Mouse (Mus musculus): ENCODE measurements at regions not wholly inside any gene's neighbourhood (a gene's known extent, or its start where the extent isn't known, plus 50 kb on each side); places are given as distances from the start of the nearest gene placed in this dataset.

- no peaks in the 10 kb centered on the region for H3K27me3 ChIP-seq (ENCODE audit: control insufficient read depth, insufficient read depth, low read length)
- H3K4me3 ChIP-seq (ENCODE audit: low read depth, low read length), result no peak overlapping the region
- no peak overlapping the region for H3K27ac ChIP-seq (ENCODE audit: low read depth)
- H3K9ac ChIP-seq (replicated peaks; ENCODE audit: low read depth, low read length), result no peak overlapping the region
- H3K9me3 ChIP-seq (replicated peaks; ENCODE audit: control insufficient read depth, low read length), result no peaks in the 10 kb centered on the region
- DNase-seq (ENCODE audit: low spot score) (no peak), ATAC-seq (ENCODE audit: insufficient read depth, low read depth) (no peak)
- TF ChIP-seq EP300 (IDR thresholded peaks at IDR 0.05; ENCODE audit: low read depth) (no peak), CTCF (IDR thresholded peaks at IDR 0.05; ENCODE audit: low read depth) (no peak)
- no peaks in the 10 kb centered on the region for H3K36me3 ChIP-seq (replicated peaks; ENCODE audit: control insufficient read depth, insufficient read depth, low read length)
- no peaks in the 10 kb centered on the region for H3K4me1 ChIP-seq (ENCODE audit: control insufficient read depth, insufficient read depth)
- no peak overlapping the region for H3K4me2 ChIP-seq (ENCODE audit: low read depth, low read length)
- WGBS, result 89% methylated on average over 3 of the region's 3 CpGs
Measured at GRCm38 (mm10) chr3:148321894-148322293, 668.5 kb downstream of the Adgrl2 start.

DNA sequence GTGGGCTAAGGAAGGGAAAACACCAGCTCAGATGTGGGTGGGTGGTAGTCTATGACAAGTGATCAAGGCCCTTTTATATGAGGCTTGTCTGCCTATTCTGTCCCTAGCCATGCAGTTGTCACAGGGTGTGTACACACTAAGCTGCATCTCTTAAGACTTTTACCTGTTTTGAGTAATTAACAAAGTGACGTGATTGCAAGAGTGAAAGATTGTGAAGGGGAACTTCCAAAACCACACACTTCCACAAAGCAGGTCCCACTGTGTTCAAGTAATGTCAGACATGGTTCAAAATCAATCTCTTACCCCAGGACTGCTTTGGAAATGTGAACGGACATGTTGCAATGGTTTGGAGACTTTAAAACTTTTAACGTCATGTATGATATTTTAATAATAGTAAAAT is 674.2 kb downstream of the Adgrl2 start:
- Histone ChIP-seq H3K9me3 (replicated peaks; ENCODE audit: control insufficient read depth, low read length) (no peaks in the 10 kb centered on the region), H3K4me3 (ENCODE audit: low read depth, low read length) (no peak overlapping the region), H3K27me3 (ENCODE audit: control insufficient read depth, insufficient read depth, low read length) (no peaks in the 10 kb centered on the region), H3K36me3 (replicated peaks; ENCODE audit: control insufficient read depth, insufficient read depth, low read length) (no peaks in the 10 kb centered on the region), H3K27ac (ENCODE audit: low read depth) (no peak overlapping the region), H3K4me1 (ENCODE audit: control insufficient read depth, insufficient read depth) (no peaks in the 10 kb centered on the region), H3K9ac (replicated peaks; ENCODE audit: low read depth, low read length) (no peak overlapping the region), H3K4me2 (ENCODE audit: low read depth, low read length) (no peak overlapping the region)
- DNase-seq (ENCODE audit: low spot score) (no peak), ATAC-seq (ENCODE audit: insufficient read depth, low read depth) (no peak)
- TF ChIP-seq CTCF (IDR thresholded peaks at IDR 0.05; ENCODE audit: low read depth), result no peak
- no peak for TF ChIP-seq EP300 (IDR thresholded peaks at IDR 0.05; ENCODE audit: low read depth)
- 86% methylated on average over 3 of the region's 3 CpGs for WGBS

GRCm38 (mm10) chr3:148315286-148315685 is 675.1 kb downstream of the Adgrl2 start:
- H3K27me3 ChIP-seq (ENCODE audit: control insufficient read depth, insufficient read depth, low read length), result no peaks in the 10 kb centered on the region
- H3K4me2 ChIP-seq (ENCODE audit: low read depth, low read length), result no peak overlapping the region
- TF ChIP-seq CTCF (IDR thresholded peaks at IDR 0.05; ENCODE audit: low read depth) (no peak), EP300 (IDR thresholded peaks at IDR 0.05; ENCODE audit: low read depth) (no peak)
- no peaks in the 10 kb centered on the region for H3K4me1 ChIP-seq (ENCODE audit: control insufficient read depth, insufficient read depth)
- 90% methylated on average over 1 of the region's 1 CpGs for WGBS
- H3K9me3 ChIP-seq (replicated peaks; ENCODE audit: control insufficient read depth, low read length), result no peaks in the 10 kb centered on the region
- no peak overlapping the region for H3K9ac ChIP-seq (replicated peaks; ENCODE audit: low read depth, low read length)
- H3K4me3 ChIP-seq (ENCODE audit: low read depth, low read length), result no peak overlapping the region
- no peak overlapping the region for H3K27ac ChIP-seq (ENCODE audit: low read depth)
- DNase-seq (ENCODE audit: low spot score) (no peak), ATAC-seq (ENCODE audit: insufficient read depth, low read depth) (no peak)
- no peaks in the 10 kb centered on the region for H3K36me3 ChIP-seq (replicated peaks; ENCODE audit: control insufficient read depth, insufficient read depth, low read length)

DNA sequence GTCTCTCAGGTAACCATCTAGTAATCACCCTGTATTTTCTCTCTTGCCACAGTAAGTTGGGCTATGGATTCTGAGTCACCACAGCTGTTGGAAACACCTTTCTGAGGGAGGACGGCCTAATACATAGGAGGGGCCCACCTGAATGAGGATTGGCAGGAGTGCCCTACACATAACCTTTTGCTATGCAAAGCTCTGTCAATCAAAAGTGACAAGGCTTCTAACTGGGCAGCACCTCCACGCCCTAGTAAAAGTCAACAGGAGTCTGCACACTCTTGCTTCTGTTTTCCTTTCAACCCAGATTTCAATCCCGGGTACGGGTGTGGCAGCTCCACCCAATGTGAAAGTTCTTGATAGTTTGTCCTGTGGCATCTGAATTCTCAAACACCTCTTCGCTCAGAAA is 694.8 kb downstream of the Adgrl2 start:
- 82% methylated on average over 5 of the region's 5 CpGs for WGBS
- no peak for TF ChIP-seq EP300 (IDR thresholded peaks at IDR 0.05; ENCODE audit: low read depth)
- no peak for TF ChIP-seq CTCF (IDR thresholded peaks at IDR 0.05; ENCODE audit: low read depth)
- Histone ChIP-seq H3K4me3 (ENCODE audit: low read depth, low read length) (no peak overlapping the region), H3K27ac (ENCODE audit: low read depth) (no peak overlapping the region), H3K9me3 (replicated peaks; ENCODE audit: control insufficient read depth, low read length) (no peaks in the 10 kb centered on the region), H3K4me2 (ENCODE audit: low read depth, low read length) (no peak overlapping the region), H3K9ac (replicated peaks; ENCODE audit: low read depth, low read length) (no peak overlapping the region), H3K36me3 (replicated peaks; ENCODE audit: control insufficient read depth, insufficient read depth, low read length) (no peaks in the 10 kb centered on the region), H3K4me1 (ENCODE audit: control insufficient read depth, insufficient read depth) (no peaks in the 10 kb centered on the region), H3K27me3 (ENCODE audit: control insufficient read depth, insufficient read depth, low read length) (no peaks in the 10 kb centered on the region)
- DNase-seq (ENCODE audit: low spot score) (no peak), ATAC-seq (ENCODE audit: insufficient read depth, low read depth) (no peak)

DNA sequence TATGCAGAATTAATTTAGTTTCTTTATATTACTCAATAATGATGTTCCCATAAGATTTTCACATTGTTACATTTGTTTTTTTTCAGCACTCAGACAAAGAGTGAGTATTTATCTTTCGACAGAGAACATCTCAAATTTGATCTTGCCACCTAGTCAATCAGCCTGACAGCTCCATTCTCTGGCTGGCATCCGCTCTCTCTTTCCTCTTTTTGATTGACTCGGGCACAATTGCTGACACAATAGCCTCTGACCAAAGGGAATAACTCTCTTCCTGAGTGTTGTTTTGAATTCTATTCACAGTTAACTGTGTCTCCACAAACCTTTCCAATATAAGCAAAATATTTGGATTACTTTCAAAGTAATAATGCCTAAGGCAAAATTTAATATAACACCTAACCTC is 711.4 kb downstream of the Adgrl2 start:
- Histone ChIP-seq H3K36me3 (replicated peaks; ENCODE audit: control insufficient read depth, insufficient read depth, low read length) (no peaks in the 10 kb centered on the region), H3K27ac (ENCODE audit: low read depth) (no peak overlapping the region), H3K4me3 (ENCODE audit: low read depth, low read length) (no peak overlapping the region), H3K27me3 (ENCODE audit: control insufficient read depth, insufficient read depth, low read length) (no peaks in the 10 kb centered on the region), H3K9ac (replicated peaks; ENCODE audit: low read depth, low read length) (no peak overlapping the region), H3K9me3 (replicated peaks; ENCODE audit: control insufficient read depth, low read length) (no peaks in the 10 kb centered on the region), H3K4me1 (ENCODE audit: control insufficient read depth, insufficient read depth) (no peaks in the 10 kb centered on the region), H3K4me2 (ENCODE audit: low read depth, low read length) (no peak overlapping the region)
- 63% methylated on average over 3 of the region's 3 CpGs for WGBS
- DNase-seq (ENCODE audit: low spot score) (no peak), ATAC-seq (ENCODE audit: insufficient read depth, low read depth) (no peak)
- TF ChIP-seq CTCF (IDR thresholded peaks at IDR 0.05; ENCODE audit: low read depth) (no peak), EP300 (IDR thresholded peaks at IDR 0.05; ENCODE audit: low read depth) (no peak)

DNA sequence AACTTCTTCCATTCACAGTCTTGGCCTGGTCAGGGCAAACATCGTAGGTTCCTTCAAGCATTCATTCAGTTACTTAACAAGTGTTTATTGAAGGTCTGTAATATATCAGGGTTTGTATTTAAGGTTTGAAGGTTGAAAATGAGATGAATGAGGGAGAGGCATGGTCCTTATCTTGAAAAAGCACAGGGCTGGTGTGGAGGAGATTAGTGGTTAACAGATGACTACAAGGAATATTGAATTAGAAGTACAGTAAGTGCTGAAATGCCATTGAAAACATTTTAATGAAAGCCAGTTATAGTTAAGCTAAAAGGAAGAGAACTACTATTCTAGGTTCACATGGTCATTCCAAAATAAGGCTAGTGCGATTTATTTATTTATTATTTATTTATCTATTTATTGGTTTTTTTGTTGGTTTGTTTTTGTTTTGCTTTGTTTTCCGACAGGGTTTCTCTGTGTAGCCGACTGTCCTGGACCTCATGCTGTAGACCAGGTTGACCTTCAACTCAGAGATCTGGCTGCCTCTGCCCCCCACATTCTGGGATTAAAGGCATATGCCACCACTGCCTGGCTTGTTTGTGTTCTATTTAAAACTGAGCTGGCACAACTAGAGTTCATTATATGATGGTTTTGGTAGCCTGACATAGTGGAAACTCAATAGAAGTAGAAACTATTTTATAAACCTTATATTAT is 718.1 kb downstream of the Adgrl2 start:
- DNase-seq (ENCODE audit: low spot score), result no peak
- Histone ChIP-seq H3K27ac (ENCODE audit: low read depth) (no peak overlapping the region), H3K4me2 (ENCODE audit: low read depth, low read length) (no peak overlapping the region), H3K27me3 (ENCODE audit: control insufficient read depth, insufficient read depth, low read length) (no peaks in the 10 kb centered on the region), H3K4me1 (ENCODE audit: control insufficient read depth, insufficient read depth) (no peaks in the 10 kb centered on the region), H3K9ac (replicated peaks; ENCODE audit: low read depth, low read length) (no peak overlapping the region), H3K4me3 (ENCODE audit: low read depth, low read length) (no peak overlapping the region), H3K36me3 (replicated peaks; ENCODE audit: control insufficient read depth, insufficient read depth, low read length) (no peaks in the 10 kb centered on the region), H3K9me3 (replicated peaks; ENCODE audit: control insufficient read depth, low read length) (no peaks in the 10 kb centered on the region)
- ATAC-seq (ENCODE audit: insufficient read depth, low read depth), result no peak
- WGBS, result 67% methylated on average over 4 of the region's 4 CpGs
- TF ChIP-seq EP300 (IDR thresholded peaks at IDR 0.05; ENCODE audit: low read depth) (no peak), CTCF (IDR thresholded peaks at IDR 0.05; ENCODE audit: low read depth) (no peak)

Measured in heart, postnatal 0 days (tissue).